Mouse (Mus musculus) heart, embryonic 10.5 days (tissue): ENCODE measurements around the gene Ubp1. TPM values are rescaled to one million over a fixed set of nuclear protein-coding genes. Genes with fewer than 3 reads are reported as not detected.
A peak's percentile ranks its signal among the peaks of the same experiment; 100 is the strongest.
"Not testable (repeated sequence)": the region's sequence is repeated elsewhere in the genome, so short reads cannot be mapped to it uniquely, and the experiment has no call there.

Source experiments
- DNase-seq: peaks from one replicate; pipeline ENCODE4 v3.0.0-alpha.2; 2017; ENCODE audit warnings: low spot score
- H3K27ac ChIP-seq: fragments of 300-500 bp; sonication (generic); 2 replicates; pipeline ENCODE4 v1.5.1; 2016; ENCODE audit warnings: mild to moderate bottlenecking
- H3K27me3 ChIP-seq: fragments of 300-500 bp; sonication (generic); 2 replicates; pipeline ENCODE4 v1.6.1; 2016; ENCODE audit warnings: mild to moderate bottlenecking; ENCODE audit not compliant: poor library complexity, insufficient read depth, severe bottlenecking
- H3K36me3 ChIP-seq: fragments of 300-500 bp; sonication (generic); 2 replicates; pipeline ENCODE4 v1.6.1; 2016; ENCODE audit warnings: mild to moderate bottlenecking, moderate library complexity
- H3K4me1 ChIP-seq: fragments of 300-500 bp; sonication (generic); 2 replicates; pipeline ENCODE4 v1.6.1; 2016; ENCODE audit warnings: mild to moderate bottlenecking
- H3K4me3 ChIP-seq: fragments of 300-500 bp; sonication (generic); 2 replicates; pipeline ENCODE4 v1.5.1; 2016; ENCODE audit warnings: mild to moderate bottlenecking, moderate library complexity
- H3K9me3 ChIP-seq: fragments of 300-500 bp; sonication (generic); 2 replicates; pipeline ENCODE4 v1.6.1; 2016; ENCODE audit warnings: mild to moderate bottlenecking, moderate library complexity
- WGBS: fragments of 180-500 bp; shearing (Covaris S2); methylation state at CpG from one replicate; pipeline ENCODE4 v1.1.7; 2016; 5-methylcytosine and 5-hydroxymethylcytosine counted together
- polyA plus RNA-seq: library from polyadenylated mRNA; unstranded; fragments of >200 nt; fragmentation: Nextera tagmentation; extraction: Ambion mirVana; gene quantifications from 2 replicates; pipeline ENCODE4 v1.2.1, GENCODE M21; 2016

Gene Ubp1
- polyA plus RNA-seq = 28.5 and 38.3 TPM in 2 replicates

DNA sequence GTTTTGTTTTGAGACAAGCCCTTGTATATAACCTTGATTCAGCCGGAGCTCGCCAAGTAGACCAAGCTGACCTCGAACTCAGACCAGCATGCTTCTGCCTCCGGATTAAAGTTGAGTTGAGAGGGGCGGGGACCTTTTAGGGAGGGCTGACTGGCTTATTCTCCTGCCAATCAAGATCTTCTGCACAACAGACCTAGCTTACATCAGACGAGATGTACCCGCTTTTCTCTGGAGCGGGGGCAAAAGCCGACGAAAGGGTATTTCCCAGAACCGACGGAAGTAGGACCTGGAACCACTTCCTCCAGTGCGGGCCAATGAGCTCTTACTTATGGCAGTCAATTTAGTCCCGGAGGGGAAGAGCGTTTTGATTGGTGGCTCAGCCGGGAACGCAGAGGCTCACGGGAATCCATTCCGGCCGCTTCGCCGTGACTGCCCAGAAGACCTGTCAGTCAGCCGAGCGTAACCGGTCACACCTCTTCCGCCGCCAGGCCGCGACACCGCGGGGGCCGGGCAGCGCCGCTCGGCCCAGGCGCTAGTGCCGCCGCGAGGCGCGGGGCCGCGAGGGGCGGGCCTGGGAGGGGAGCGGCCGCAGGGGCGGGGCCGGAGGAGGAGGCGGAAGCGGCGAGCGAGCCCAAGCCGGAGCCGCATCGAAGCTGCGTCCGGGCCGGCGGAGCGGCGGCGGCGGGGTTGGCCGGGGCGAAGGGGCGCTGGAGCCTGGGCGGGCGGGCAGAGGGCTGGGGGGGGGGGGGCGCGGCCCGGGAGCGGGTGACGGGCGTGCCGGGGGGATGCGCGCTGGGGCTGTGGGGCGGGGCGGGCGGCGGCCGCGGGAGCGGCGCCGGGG lies at the start of gene Ubp1:
Ubp1 (plus strand) TSS at position 401 of the 841 bp plus-strand sequence.
- no peaks in the 10 kb centered on the region for H3K36me3 ChIP-seq
- H3K27ac ChIP-seq = peak within 1 kb of the TSS; percentile 91
- 1% methylated on average over 73 of the region's 86 CpGs for WGBS
- no peaks in the 10 kb centered on the region for H3K9me3 ChIP-seq
- no peaks in the 10 kb centered on the region for H3K27me3 ChIP-seq
- peaks cover 15% of the 10 kb centered on the region for H3K4me1 ChIP-seq
- peak; percentile 99 for DNase-seq
- H3K4me3 ChIP-seq = peak within 1 kb of the TSS; percentile 89

DNA sequence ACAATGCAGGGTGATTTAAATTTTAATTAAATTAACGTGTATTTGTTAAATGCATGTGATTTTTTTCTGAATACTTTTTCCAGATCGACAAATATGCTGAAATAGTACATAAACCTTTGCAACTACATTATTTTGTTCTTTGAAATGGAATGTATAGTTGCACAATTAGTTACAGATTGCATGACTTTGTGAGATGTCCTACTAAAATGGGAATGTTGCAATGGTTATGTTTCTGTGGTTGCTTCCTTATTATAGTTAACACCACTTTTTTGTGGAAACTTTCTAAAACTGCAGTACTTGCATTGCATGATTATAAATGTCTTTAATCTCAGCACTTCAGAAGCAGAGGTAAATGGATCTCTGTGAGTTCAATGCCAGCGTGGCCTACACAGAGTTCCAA lies 35.8 kb upstream of the Ubp1 start:
- H3K9me3 ChIP-seq = no peaks in the 10 kb centered on the region
- H3K4me3 ChIP-seq = no peak overlapping the region
- H3K27me3 ChIP-seq = no peaks in the 10 kb centered on the region
- no peak overlapping the region for H3K27ac ChIP-seq
- H3K4me1 ChIP-seq = peaks cover 5% of the 10 kb centered on the region; the same call in 1 of the 2 replicates
- DNase-seq = no peak
- peaks cover 44% of the 10 kb centered on the region for H3K36me3 ChIP-seq
- WGBS = 93% methylated on average over 3 of the region's 3 CpGs

DNA sequence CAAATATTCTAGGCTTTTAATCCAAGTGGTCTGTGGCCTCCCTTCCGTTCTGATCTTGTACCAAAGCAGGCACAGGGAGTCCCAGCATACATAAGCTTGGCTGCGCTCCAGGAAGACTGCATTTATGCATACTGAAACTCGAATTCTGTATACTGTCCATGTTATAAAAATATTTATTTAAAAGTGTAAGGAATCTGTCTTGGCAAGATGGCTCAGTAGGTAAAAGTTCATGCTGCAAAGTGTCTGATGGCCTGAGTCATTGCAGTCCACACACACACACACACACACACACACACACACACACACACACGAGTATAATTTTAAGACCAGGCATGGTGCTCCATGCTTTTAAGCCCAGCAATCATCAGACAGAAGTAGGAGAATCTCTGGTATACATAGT lies 27.6 kb upstream of the Ubp1 start:
- Histone ChIP-seq H3K9me3 (no peaks in the 10 kb centered on the region), H3K4me1 (peaks cover 1% of the 10 kb centered on the region; the same call in 1 of the 2 replicates), H3K27me3 (no peaks in the 10 kb centered on the region), H3K4me3 (no peak overlapping the region), H3K36me3 (peaks cover 66% of the 10 kb centered on the region), H3K27ac (no peak overlapping the region)
- WGBS = 80% methylated on average over 4 of the region's 4 CpGs
- no peak for DNase-seq

DNA sequence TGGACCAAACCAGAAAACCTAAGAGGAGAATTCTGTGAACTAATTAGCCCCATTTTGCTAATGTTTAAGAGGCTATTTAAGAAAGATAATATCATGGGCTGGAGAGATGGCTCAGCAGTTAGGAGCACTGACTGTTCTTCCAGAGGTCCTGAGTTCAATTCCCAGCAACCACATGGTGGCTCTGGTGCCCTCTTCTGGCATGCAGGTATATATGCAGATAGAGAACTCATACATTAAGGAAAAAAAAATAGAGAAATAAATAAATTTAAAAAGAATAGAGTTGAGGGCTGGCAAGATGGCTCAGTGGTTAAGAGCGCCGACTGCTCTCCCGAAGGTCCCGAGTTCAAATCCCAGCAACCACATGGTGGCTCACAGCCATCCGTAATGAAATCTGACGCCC lies 26.4 kb upstream of the Ubp1 start:
- H3K36me3 ChIP-seq = peaks cover 71% of the 10 kb centered on the region
- H3K9me3 ChIP-seq, H3K27ac ChIP-seq, H3K27me3 ChIP-seq, H3K4me3 ChIP-seq, H3K4me1 ChIP-seq: not testable (repeated sequence)
- peak; percentile 24 for DNase-seq
- WGBS = 97% methylated on average over 6 of the region's 6 CpGs

DNA sequence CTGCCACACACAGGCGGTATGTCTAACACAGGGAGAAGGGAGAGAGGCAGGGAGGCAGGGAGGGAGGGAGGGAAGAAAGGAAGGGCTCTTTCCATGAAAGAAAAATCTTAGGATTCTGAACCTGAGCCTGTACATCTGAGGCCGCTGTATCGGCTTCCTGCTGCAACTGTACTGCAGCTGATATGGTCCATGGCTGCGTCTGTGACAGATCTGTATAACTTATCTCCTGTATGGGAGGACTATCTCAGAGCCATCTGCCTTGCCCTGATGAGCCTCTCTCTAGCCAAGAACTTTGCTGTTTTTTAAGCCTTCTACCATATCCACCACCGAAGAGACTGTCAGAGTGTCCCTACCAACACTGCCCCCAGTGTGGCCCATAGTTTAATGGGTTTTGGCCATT lies 14.9 kb upstream of the Ubp1 start:
- H3K27me3 ChIP-seq = no peaks in the 10 kb centered on the region
- no peak for DNase-seq
- 88% methylated on average over 5 of the region's 5 CpGs for WGBS
- no peak overlapping the region for H3K27ac ChIP-seq
- peaks cover 61% of the 10 kb centered on the region for H3K36me3 ChIP-seq
- H3K4me1 ChIP-seq = no peaks in the 10 kb centered on the region
- no peak overlapping the region for H3K4me3 ChIP-seq
- H3K9me3 ChIP-seq = no peaks in the 10 kb centered on the region

DNA sequence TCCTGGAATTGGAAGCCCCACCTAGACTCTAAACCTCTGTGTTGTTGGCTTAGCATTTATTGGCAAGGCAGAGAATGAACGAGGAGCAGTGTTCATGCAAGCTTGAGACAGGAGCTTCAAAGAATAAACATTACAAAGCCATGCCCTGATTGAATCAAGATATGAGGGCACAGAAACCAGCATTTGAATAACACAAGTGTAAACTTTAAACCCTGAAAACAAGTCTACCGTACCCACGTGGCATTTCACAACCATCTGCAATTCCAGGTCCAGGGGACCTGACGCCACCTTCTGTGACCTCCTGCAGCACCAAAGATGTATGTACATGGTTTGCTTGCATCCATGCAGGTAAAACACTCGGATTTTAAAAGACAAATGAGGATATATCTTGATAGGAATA lies 8.1 kb upstream of the Ubp1 start:
- H3K36me3 ChIP-seq = peaks cover 29% of the 10 kb centered on the region
- no peaks in the 10 kb centered on the region for H3K27me3 ChIP-seq

DNA sequence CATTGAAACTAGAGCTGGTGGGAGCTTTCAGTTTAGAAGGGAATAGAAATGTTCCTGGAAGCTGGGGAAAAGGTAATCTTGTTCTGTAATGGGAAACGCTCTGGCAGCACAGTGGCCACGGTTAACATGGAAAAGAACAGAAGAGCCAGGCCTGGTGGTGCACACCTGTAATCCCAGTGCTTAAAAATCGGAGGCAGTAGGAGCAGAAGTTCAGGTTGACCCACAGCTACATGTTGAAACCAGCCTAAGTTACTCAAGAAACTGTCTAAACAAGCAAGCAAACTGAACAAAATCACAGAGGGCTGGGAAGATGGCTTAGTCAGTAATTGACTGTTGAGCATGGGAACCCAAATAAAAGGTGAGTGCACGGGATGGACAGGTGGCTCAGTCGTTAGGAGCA lies 5.9 kb upstream of the Ubp1 start:
- Histone ChIP-seq H3K27me3 (no peaks in the 10 kb centered on the region), H3K4me3 (no peak overlapping the region), H3K9me3 (no peaks in the 10 kb centered on the region), H3K36me3 (peaks cover 22% of the 10 kb centered on the region), H3K4me1 (no peaks in the 10 kb centered on the region), H3K27ac (no peak overlapping the region)
- 90% methylated on average over 5 of the region's 5 CpGs for WGBS
- DNase-seq = no peak

More for the DNA sequence above, 8.1 kb upstream of the Ubp1 start:
- H3K27ac ChIP-seq = no peak overlapping the region
- no peaks in the 10 kb centered on the region for H3K4me1 ChIP-seq
- no peak overlapping the region for H3K4me3 ChIP-seq
- no peak for DNase-seq
- H3K9me3 ChIP-seq = no peaks in the 10 kb centered on the region
- 91% methylated on average over 5 of the region's 5 CpGs for WGBS

DNA sequence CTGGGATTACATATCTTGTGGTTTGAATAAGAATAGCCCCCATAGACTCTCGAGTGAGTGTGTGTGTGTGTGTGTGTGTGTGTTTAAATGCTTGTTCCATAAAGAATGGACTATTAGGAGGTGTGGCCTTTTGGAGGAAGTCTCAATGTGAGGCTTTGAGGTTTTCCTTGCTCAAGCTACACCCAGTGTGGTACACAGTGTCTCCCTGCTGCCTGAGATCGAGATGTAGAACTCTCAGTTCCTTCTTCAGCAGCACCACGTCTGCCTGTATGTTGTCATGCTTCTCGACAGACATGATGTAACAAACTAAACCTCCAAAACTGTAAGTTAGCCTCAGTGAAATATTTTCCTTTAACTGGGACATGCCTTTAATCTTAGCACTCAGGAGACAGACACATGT lies 2.1 kb upstream of the Ubp1 start:
- Histone ChIP-seq H3K4me1 (peaks cover 10% of the 10 kb centered on the region), H3K9me3 (no peaks in the 10 kb centered on the region), H3K27ac (no peak overlapping the region), H3K27me3 (no peaks in the 10 kb centered on the region), H3K36me3 (0 out of 2 replicates have a peak, but pooled peaks cover 4% of the 10 kb centered on the region), H3K4me3 (no peak overlapping the region)
- WGBS = 78% methylated on average over 4 of the region's 4 CpGs
- no peak for DNase-seq

DNA sequence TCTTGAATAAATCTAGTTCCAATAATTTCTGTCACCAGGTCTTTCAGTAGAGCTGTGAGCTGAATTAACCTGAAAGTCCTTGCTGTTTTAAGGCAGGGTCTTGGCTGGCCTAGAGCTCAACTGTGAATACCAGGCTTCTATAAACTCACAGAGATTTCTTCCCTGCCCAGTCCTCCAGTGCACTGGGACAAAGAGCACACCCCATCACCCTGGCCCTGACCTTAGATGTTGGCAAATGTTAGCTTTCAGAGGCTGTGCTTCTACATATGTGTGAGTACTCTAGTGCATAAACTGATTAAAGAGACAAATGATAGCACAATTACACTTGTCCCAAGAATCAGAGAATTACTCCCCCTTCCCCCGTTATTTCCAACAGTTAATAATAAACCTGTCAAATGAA lies 1.1 kb upstream of the Ubp1 start:
- Histone ChIP-seq H3K36me3 (no peaks in the 10 kb centered on the region), H3K27me3 (no peaks in the 10 kb centered on the region), H3K9me3 (no peaks in the 10 kb centered on the region), H3K27ac (peak overlapping the region; percentile 91; the same call in 1 of the 2 replicates), H3K4me3 (peak overlapping the region; percentile 89), H3K4me1 (peaks cover 10% of the 10 kb centered on the region)
- DNase-seq = no peak
- 77% methylated on average over 1 of the region's 1 CpGs for WGBS

DNA sequence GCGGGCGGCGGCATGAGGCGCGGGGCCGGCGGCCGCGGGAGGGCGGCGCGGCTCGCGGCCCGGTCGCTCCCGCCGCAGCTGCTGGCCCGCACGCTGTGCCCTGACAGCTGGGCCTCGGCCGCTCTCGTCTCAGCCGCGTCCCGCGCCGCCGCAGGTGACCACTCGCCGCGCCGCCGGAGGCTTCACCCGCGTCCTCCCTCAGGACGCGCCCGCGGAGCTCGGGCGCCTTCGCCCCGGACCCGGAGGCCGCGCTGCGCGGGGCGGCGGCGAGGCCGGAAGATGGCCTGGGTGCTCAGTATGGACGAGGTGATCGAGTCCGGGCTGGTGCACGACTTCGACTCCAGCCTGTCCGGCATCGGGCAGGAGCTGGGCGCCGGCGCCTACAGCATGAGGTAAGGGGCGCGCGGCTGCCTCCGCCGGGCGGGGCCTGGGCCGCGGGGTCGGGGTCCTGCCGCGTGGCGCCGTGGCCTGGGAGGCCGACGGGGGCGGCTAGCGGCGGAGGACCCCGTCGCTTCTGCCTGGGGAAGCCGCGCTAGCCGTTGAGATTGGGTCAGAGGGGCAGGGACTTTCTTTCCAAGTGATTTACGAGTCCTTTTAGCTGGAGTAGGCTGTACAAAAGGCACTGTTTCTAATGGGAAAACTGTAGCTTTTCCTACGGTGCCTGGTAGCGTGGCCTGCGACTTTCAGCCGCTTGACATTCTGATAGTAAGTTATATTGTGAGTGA lies 803 bp downstream of the Ubp1 start:
- Histone ChIP-seq H3K27ac (peak overlapping the region; percentile 91), H3K4me1 (peaks cover 18% of the 10 kb centered on the region), H3K4me3 (peak overlapping the region; percentile 89), H3K36me3 (no peaks in the 10 kb centered on the region), H3K27me3 (no peaks in the 10 kb centered on the region), H3K9me3 (no peaks in the 10 kb centered on the region)
- DNase-seq = peak; percentile 75
- WGBS = under 1% methylated on average over 72 of the region's 91 CpGs

DNA sequence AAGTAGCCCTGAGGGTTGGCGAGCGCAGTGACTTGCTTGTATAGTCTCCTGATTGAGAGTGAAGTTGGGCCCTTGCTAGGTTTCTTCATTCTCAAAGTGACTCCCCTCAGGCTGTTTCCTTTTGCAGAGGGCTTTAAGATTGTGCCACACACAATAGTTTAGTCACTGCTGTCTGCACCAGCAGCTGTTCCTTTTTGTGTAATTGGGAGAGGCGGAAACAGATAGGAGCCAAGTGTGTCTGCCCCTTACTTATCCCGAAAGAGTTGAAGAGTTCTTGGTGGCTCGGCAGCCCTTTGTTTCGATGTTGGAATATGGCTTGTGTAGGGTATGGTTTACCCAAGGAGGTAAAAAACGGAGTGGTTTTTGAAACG lies 1.4 kb downstream of the Ubp1 start:
- peaks cover 20% of the 10 kb centered on the region for H3K4me1 ChIP-seq
- no peaks in the 10 kb centered on the region for H3K36me3 ChIP-seq
- no peaks in the 10 kb centered on the region for H3K9me3 ChIP-seq
- peak overlapping the region; percentile 91 for H3K27ac ChIP-seq
- peak overlapping the region; percentile 89 for H3K4me3 ChIP-seq
- WGBS = under 1% methylated on average over 8 of the region's 8 CpGs
- no peaks in the 10 kb centered on the region for H3K27me3 ChIP-seq
- peak; percentile 76 for DNase-seq

DNA sequence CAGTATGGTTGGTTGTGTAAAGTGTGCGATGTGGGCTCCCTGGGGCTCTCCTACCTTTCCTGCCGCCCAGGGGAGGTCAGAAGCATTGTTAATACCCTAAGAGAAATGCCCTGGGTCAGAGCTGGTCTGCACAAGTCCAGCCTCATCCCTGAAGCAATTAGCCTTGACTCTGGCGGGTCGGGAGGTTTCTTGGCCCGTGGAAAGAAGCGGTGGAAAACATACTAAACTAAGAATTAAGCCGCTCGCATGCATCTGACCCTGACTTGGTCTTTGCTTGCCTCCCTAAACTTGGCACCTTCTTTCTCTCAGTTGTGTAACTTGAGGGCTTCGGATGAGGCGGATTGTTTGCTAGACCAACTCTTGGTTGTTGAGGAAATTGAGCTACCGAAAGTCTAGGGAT lies 1.8 kb downstream of the Ubp1 start:
- DNase-seq = peak; percentile 74

DNA sequence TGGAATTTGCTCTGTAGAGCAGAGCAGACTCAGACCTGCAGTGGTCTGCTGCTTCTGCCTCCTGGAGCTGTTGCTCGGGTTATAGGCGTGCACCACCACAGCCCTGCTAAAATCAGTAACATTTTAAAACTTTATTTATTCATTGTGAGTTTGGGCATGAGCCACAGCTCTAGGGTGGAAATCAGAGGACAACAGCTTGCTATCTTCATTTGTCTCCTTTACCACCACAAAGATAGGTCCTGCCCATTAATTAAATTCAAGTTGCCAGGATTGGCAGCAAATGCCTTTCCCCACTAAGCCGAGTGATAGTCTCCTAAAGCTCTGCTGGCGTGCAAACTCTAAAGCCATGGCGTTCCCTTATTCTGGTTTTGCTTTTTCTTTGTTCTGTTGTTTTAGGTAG lies 4.9 kb downstream of the Ubp1 start:
- Histone ChIP-seq H3K27me3 (no peaks in the 10 kb centered on the region), H3K4me1 (peaks cover 27% of the 10 kb centered on the region), H3K9me3 (no peaks in the 10 kb centered on the region), H3K4me3 (no peak overlapping the region), H3K36me3 (no peaks in the 10 kb centered on the region), H3K27ac (no peak overlapping the region)
- WGBS = 81% methylated on average over 5 of the region's 5 CpGs
- peak; percentile 6 for DNase-seq

More for the DNA sequence above, 1.8 kb downstream of the Ubp1 start:
- Histone ChIP-seq H3K36me3 (no peaks in the 10 kb centered on the region), H3K27me3 (no peaks in the 10 kb centered on the region), H3K27ac (peak overlapping the region; percentile 91), H3K4me3 (peak overlapping the region; percentile 89), H3K9me3 (no peaks in the 10 kb centered on the region), H3K4me1 (peaks cover 20% of the 10 kb centered on the region)
- WGBS = 25% methylated on average over 11 of the region's 11 CpGs
